Mouse (Mus musculus) heart, postnatal 0 days (tissue): ENCODE measurements around the gene Rinl.

ENCODE experiments used
- CTCF ChIP-seq: IDR thresholded peaks from 2 replicates; pipeline ENCODE4 v1.5.1; 2016; ENCODE audit warnings: antibody characterized with exemption, control low read depth, low read depth
- EP300 ChIP-seq: IDR thresholded peaks from 2 replicates; pipeline ENCODE4 v1.6.1; 2016; ENCODE audit warnings: antibody characterized with exemption, low read depth

DNA sequence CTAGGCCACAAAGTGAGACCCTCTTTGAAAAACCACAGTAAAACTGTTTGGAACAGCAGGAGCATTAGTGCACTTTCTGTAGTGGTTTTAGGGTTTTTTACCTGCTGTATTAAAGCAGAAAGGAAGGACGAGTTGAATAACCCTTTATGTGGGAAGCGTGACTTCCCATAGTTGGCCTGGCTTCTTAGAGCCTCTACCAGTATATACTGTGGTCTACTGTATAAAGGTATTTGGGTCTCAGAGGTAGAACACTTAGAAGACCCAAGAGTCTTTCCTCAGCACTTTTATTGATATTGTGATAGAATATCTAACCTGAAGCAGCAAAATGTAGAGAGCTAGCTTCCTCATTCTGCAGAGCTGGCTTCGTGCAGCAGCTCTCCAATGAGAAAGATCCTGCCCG lies 30.8 kb downstream of the Rinl start:
- TF ChIP-seq CTCF, result no peak
- no peak for TF ChIP-seq EP300
